Mouse (Mus musculus) CH12.LX (cell line): ENCODE measurements around the gene Coro2b. TPM values are rescaled to one million over a fixed set of nuclear protein-coding genes. Genes with fewer than 3 reads are reported as not detected.

Experiments used
- DNase-seq: peaks from one replicate; pipeline ENCODE4 v3.0.0-alpha.2; 2013; ENCODE audit errors: extremely low read depth
- H3K27ac ChIP-seq: 2 replicates; pipeline ENCODE4 v1.5.1; 2012; ENCODE audit warnings: low read depth, mild to moderate bottlenecking, control low read depth, moderate library complexity; ENCODE audit not compliant: insufficient read depth
- H3K27me3 ChIP-seq: replicated peaks from 2 replicates; pipeline ENCODE3; 2012; ENCODE audit warnings: inconsistent platforms
- H3K36me3 ChIP-seq, 2 experiments: replicated peaks in 1 of 2; 2 replicates each; pipeline versions ENCODE3 to v1.6.1; 2012; ENCODE audit warnings: inconsistent platforms in 1 of 2, low read length in 1 of 2, mild to moderate bottlenecking in 1 of 2, mixed read lengths in 1 of 2, moderate library complexity in 1 of 2; ENCODE audit not compliant: control insufficient read depth in 1 of 2, insufficient read depth in 1 of 2
- H3K4me1 ChIP-seq, 2 experiments: 2 replicates each; pipeline ENCODE4 v1.6.1; 2012; ENCODE audit warnings: inconsistent platforms in 1 of 2, moderate library complexity in 1 of 2; ENCODE audit not compliant: insufficient read depth in 2 of 2, control insufficient read depth in 1 of 2
- H3K4me2 ChIP-seq: 2 replicates; pipeline ENCODE4 v1.6.1; 2012; ENCODE audit warnings: low read depth, mild to moderate bottlenecking, control low read depth; ENCODE audit not compliant: poor library complexity, insufficient read depth, severe bottlenecking
- H3K4me3 ChIP-seq, 3 experiments: fragments of 150-350 bp in 1 of 3; sonication (generic) in 1 of 3; replicated peaks in 1 of 3; 2 replicates each; pipeline versions ENCODE3 to v1.5.1; 2011 to 2012; ENCODE audit warnings: low read depth in 2 of 3, low read length in 2 of 3, mild to moderate bottlenecking in 2 of 3, moderate library complexity in 2 of 3, control low read depth in 1 of 3, improper control_type of control experiment in 1 of 3, inconsistent platforms in 1 of 3, mixed read lengths in 1 of 3; ENCODE audit not compliant: poor library complexity in 1 of 3
- H3K79me2 ChIP-seq: replicated peaks from 2 replicates; pipeline ENCODE4 v1.6.1; 2012; ENCODE audit warnings: mild to moderate bottlenecking, moderate library complexity; ENCODE audit not compliant: control insufficient read depth, poor library complexity, insufficient read depth, severe bottlenecking; ENCODE audit errors: extremely low read depth
- H3K9ac ChIP-seq: 2 replicates; pipeline ENCODE4 v1.6.1; 2012; ENCODE audit warnings: low read depth, mild to moderate bottlenecking, control low read depth, moderate library complexity; ENCODE audit not compliant: insufficient read depth
- H3K9me3 ChIP-seq: replicated peaks from 2 replicates; pipeline ENCODE3; 2012; ENCODE audit warnings: low read length, inconsistent platforms, mixed read lengths
- BHLHE40 ChIP-seq: IDR thresholded peaks from 2 replicates; pipeline ENCODE4 v1.6.1; 2011; ENCODE audit warnings: mild to moderate bottlenecking, low read depth, low read length, improper control_type of control experiment
- CHD2 ChIP-seq: IDR thresholded peaks from 2 replicates; pipeline ENCODE4 v1.6.1; 2011; ENCODE audit warnings: low read length, improper control_type of control experiment
- CTCF ChIP-seq, 2 experiments: IDR thresholded peaks in 1 of 2; conservative IDR thresholded peaks in 1 of 2; 2 replicates each; pipeline ENCODE4 v1.5.1; 2011 to 2012; ENCODE audit warnings: low read depth in 2 of 2, low read length in 2 of 2, improper control_type of control experiment in 1 of 2, inconsistent platforms in 1 of 2, mild to moderate bottlenecking in 1 of 2, moderate library complexity in 1 of 2
- ELF1 ChIP-seq: IDR thresholded peaks from 2 replicates; pipeline ENCODE4 v1.6.1; 2014; ENCODE audit warnings: low read depth, mild to moderate bottlenecking, inconsistent platforms, low read length, improper control_type of control experiment
- ETS1 ChIP-seq: conservative IDR thresholded peaks from 2 replicates; pipeline ENCODE4 v1.6.1; 2012; ENCODE audit warnings: low read depth, mild to moderate bottlenecking, inconsistent platforms, low read length, improper control_type of control experiment, moderate library complexity
- GABPA ChIP-seq: IDR thresholded peaks from 2 replicates; pipeline ENCODE4 v1.6.1; 2012; ENCODE audit warnings: low read depth, low read length, improper control_type of control experiment, inconsistent platforms; ENCODE audit not compliant: insufficient replicate concordance
- HCFC1 ChIP-seq: IDR thresholded peaks from 2 replicates; pipeline ENCODE4 v1.6.1; 2012; ENCODE audit warnings: low read depth, mild to moderate bottlenecking, inconsistent platforms, low read length, improper control_type of control experiment
- IRF4 ChIP-seq: IDR thresholded peaks from 2 replicates; pipeline ENCODE4 v1.6.1; 2014; ENCODE audit warnings: low read depth, mild to moderate bottlenecking, inconsistent platforms, low read length, improper control_type of control experiment
- JUND ChIP-seq: conservative IDR thresholded peaks from 2 replicates; pipeline ENCODE4 v1.6.1; 2011; ENCODE audit warnings: low read depth, low read length, improper control_type of control experiment
- KAT2A ChIP-seq: IDR thresholded peaks from 2 replicates; pipeline ENCODE4 v1.6.1; 2012; ENCODE audit warnings: low read length, improper control_type of control experiment, inconsistent platforms; ENCODE audit not compliant: insufficient replicate concordance
- MAX ChIP-seq: IDR thresholded peaks from 2 replicates; pipeline ENCODE4 v1.6.1; 2011; ENCODE audit warnings: low read length, improper control_type of control experiment
- MEF2A ChIP-seq: IDR thresholded peaks from 2 replicates; pipeline ENCODE4 v1.6.1; 2014; ENCODE audit warnings: low read depth, mild to moderate bottlenecking, inconsistent platforms, low read length, improper control_type of control experiment, borderline replicate concordance
- NELFE ChIP-seq: IDR thresholded peaks from 2 replicates; pipeline ENCODE4 v1.6.1; 2011; ENCODE audit warnings: low read depth, low read length, improper control_type of control experiment
- POLR2AphosphoS2 ChIP-seq: IDR thresholded peaks from 2 replicates; pipeline ENCODE4 v1.6.1; 2011; ENCODE audit warnings: low read depth, low read length, improper control_type of control experiment
- RAD21 ChIP-seq: IDR thresholded peaks from 2 replicates; pipeline ENCODE4 v1.6.1; 2011; ENCODE audit warnings: low read depth, mild to moderate bottlenecking, low read length, improper control_type of control experiment, moderate library complexity
- RCOR1 ChIP-seq: conservative IDR thresholded peaks from 2 replicates; pipeline ENCODE4 v1.6.1; 2012; ENCODE audit warnings: low read depth, mild to moderate bottlenecking, inconsistent platforms, low read length, improper control_type of control experiment
- SIN3A ChIP-seq: IDR thresholded peaks from 2 replicates; pipeline ENCODE4 v1.6.1; 2012; ENCODE audit warnings: low read length, improper control_type of control experiment, inconsistent platforms
- TBP ChIP-seq: conservative IDR thresholded peaks from 2 replicates; pipeline ENCODE4 v1.6.1; 2011; ENCODE audit warnings: low read depth, low read length, improper control_type of control experiment
- UBTF ChIP-seq: IDR thresholded peaks from 2 replicates; pipeline ENCODE4 v1.6.1; 2012; ENCODE audit warnings: low read depth, mild to moderate bottlenecking, inconsistent platforms, low read length, improper control_type of control experiment, moderate library complexity
- ZC3H11A ChIP-seq: IDR thresholded peaks from 2 replicates; pipeline ENCODE4 v1.6.1; 2012; ENCODE audit warnings: low read depth, mild to moderate bottlenecking, inconsistent platforms, low read length, improper control_type of control experiment
- dilution Hi-C: fragments of 300-500 bp; cut with MboI; formaldehyde crosslinking; loops from 2 replicates; pipeline ENCODE4 v1.14.3; 2020; ENCODE audit warnings: low sequenced_read_pairs; ENCODE audit not compliant: extremely low pct_unique_long_range_greater_than_20kb, extremely low pct_ligation_motif_present
- in situ Hi-C: fragments of 300-500 bp; cut with MboI; formaldehyde crosslinking; loops from 3 replicates; pipeline ENCODE4 v1.14.3; 2019; ENCODE audit warnings: low sequenced_read_pairs, low pct_ligation_motif_present, low pct_unique_long_range_greater_than_20kb, mixed read lengths
- polyA plus RNA-seq: library from polyadenylated mRNA; unstranded; fragments of >175 nt; gene quantifications from 2 replicates; pipeline ENCODE4 v1.2.1, GENCODE M21; 2012; ENCODE audit warnings: low read depth; ENCODE audit not compliant: insufficient read length
- total RNA-seq, 2 experiments: library from RNA; depleted of rRNA; stranded (reverse); fragments of 300-350 nt in 1 of 2; fragments of >200 nt in 1 of 2; gene quantifications; 2 replicates each; pipeline ENCODE4 v1.2.3; 2012 to 2014

Coro2b gene
- total and polyA plus RNA-seq, 3 experiments: 0.77 to 3.2 (median 0.85) TPM

DNA sequence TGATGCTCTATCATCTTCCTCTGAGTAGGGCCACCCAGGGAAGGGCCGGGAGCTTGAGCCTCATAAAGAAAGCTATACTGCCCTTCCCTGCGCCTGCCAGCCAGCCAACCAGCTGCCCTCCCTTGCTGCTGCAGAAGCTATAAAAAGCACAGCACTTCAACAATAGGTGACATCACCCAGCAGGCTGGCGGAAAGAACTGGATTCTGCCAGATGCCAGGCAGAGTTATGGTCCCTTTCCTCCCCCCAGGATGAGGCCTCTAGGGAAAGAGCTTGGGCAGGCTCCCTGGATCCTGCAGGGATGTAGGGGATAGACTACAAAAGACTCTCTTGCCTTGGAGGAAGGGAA lies 98.1 kb downstream of the Coro2b start:
- in situ Hi-C loops: no loop called here
- dilution Hi-C loops: no loop called here
- no peaks in the 10 kb centered on the region for H3K27me3 ChIP-seq

DNA sequence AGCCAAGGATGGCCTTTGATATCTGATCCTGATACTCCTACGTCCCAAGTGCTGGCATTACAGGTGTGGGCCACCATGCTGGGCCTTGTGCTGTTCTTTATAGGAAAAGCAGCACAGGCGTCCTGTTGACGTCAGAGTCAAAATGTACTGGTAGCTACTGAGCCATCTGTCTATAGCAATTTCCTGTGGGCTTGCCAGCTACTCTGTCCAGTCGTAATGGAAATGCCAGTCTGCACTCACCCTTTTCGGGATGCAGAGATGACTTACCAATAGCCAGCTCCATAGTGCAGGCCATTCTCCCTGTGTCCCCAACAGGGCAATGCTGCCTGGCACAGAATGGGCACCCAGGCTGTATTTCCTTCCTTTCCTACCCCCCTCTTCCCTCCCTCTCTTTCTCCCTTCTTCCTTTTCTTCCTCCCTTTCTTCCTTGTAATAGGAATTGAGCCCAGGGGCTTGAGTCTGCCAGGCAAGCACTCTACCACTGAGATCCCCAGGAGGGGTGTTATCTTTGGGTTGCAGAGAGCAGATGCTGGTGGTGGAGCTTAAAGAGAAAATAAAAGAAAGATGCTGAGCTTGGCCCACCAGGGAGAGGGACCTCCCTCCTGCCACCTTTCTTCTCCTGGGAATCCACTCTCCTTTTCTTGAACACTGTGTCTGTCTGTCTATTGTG lies 98.6 kb downstream of the Coro2b start:
- dilution Hi-C loops: no loop called here
- TF ChIP-seq KAT2A (no peak), UBTF (no peak), MAX (no peak), CTCF (conservative IDR thresholded peaks at IDR 0.05 in 1 of 2, IDR thresholded peaks at IDR 0.05 in 1 of 2; ENCODE audit: low read depth in 2 of 2, low read length in 2 of 2) (no peak), MEF2A (no peak), BHLHE40 (no peak), NELFE (no peak), HCFC1 (no peak), JUND (no peak), GABPA (no peak), ELF1 (no peak), IRF4 (no peak), ETS1 (no peak), TBP (no peak), CHD2 (no peak), ZC3H11A (no peak), POLR2AphosphoS2 (no peak), RCOR1 (no peak), SIN3A (no peak), RAD21 (no peak)
- no peaks in the 10 kb centered on the region for H3K27me3 ChIP-seq
- H3K4me1 ChIP-seq: peaks cover 0 to 5% of the 10 kb centered on the region in 2 experiments; a peak in 2 of 4 replicates
- no peak for DNase-seq
- no peak overlapping the region for H3K9ac ChIP-seq
- no peak overlapping the region for H3K4me3 ChIP-seq
- in situ Hi-C loops: no loop called here
- no peaks in the 10 kb centered on the region for H3K9me3 ChIP-seq
- no peak overlapping the region for H3K27ac ChIP-seq
- H3K79me2 ChIP-seq: no peaks in the 10 kb centered on the region
- no peak overlapping the region for H3K4me2 ChIP-seq
- no peaks in the 10 kb centered on the region for H3K36me3 ChIP-seq

More for the DNA sequence above, 98.1 kb downstream of the Coro2b start:
- TF ChIP-seq GABPA: no peak
- no peak overlapping the region for H3K4me2 ChIP-seq
- H3K79me2 ChIP-seq: no peaks in the 10 kb centered on the region
- no peaks in the 10 kb centered on the region for H3K9me3 ChIP-seq
- no peaks in the 10 kb centered on the region for H3K36me3 ChIP-seq
- DNase-seq: no peak
- H3K27ac ChIP-seq: no peak overlapping the region
- peaks cover 0 to 5% of the 10 kb centered on the region in 2 experiments; a peak in 2 of 4 replicates for H3K4me1 ChIP-seq
- H3K9ac ChIP-seq: no peak overlapping the region
- H3K4me3 ChIP-seq: no peak overlapping the region
